In the genomic region with DNA sequence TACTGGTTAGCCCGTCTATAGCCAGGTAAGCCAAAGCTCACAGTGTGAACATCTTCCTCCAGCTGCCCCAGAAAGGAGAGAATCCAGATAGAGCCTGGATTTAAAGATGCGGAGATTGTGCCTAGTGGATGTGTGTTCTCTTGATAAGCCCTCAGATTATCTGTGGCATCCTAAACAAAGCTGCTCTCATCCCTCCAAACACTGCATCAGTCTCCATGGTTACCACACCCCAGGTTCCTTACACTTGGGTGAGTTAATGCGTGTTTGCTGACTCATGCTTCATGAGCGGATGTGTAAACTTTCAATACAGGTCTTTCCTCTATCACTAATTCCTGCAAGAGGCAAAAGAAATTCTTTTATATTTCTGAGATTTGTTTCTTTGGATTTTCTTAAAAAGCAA, we compare ENCODE assay signal across 1 mouse cellular context.
TF ChIP-seq lines count a peak whose summit lies in the region.

No protein-coding gene starts in this region.

TF ChIP-seq in MEL, 35 proteins besides CTCF, POLR2A, EP300 and RAD21 (continued from another document):
- TF ChIP-seq USF1 (IDR thresholded peaks at IDR 0.05; ENCODE audit: low read depth, low read length) (no peak), ZNF384 (IDR thresholded peaks at IDR 0.05; ENCODE audit: low read depth, low read length) (no peak), MAFK (IDR thresholded peaks at IDR 0.05; ENCODE audit: borderline replicate concordance, low read depth, low read length) (no peak), RCOR1 (IDR thresholded peaks at IDR 0.05; ENCODE audit: low read depth, low read length) (peak; percentile 85)
